Mouse (Mus musculus) brain, embryonic 14.5 days (tissue): ENCODE measurements around the gene Npas3.

ENCODE experiments used
- CTCF ChIP-seq: fragments of 200-500 bp; IDR thresholded peaks from 2 replicates; pipeline ENCODE4 v1.5.1; 2012; ENCODE audit warnings: inconsistent platforms, mild to moderate bottlenecking, moderate library complexity, borderline replicate concordance; ENCODE audit not compliant: insufficient read depth, insufficient read length; ENCODE audit errors: extremely low read depth
- POLR2A ChIP-seq: fragments of 200-500 bp; IDR thresholded peaks from 2 replicates; pipeline ENCODE4 v1.6.1; 2012; ENCODE audit warnings: mild to moderate bottlenecking, inconsistent platforms, borderline replicate concordance; ENCODE audit not compliant: poor library complexity, insufficient read depth, insufficient read length, severe bottlenecking; ENCODE audit errors: extremely low read depth

- TF ChIP-seq POLR2A = no peak
- TF ChIP-seq CTCF = no peak
Observed at GRCm38 (mm10) chr12:53321018-53321417, 72.5 kb downstream of the Npas3 start.
